Mouse (Mus musculus): Measurements from ENCODE around the gene Cdk14. TPM values are rescaled to one million over a fixed set of nuclear protein-coding genes. Genes with fewer than 3 reads are reported as not detected.

The Cdk14 gene
- total RNA-seq, 1 experiment from 2014 or later, result 43.7 TPM

DNA sequence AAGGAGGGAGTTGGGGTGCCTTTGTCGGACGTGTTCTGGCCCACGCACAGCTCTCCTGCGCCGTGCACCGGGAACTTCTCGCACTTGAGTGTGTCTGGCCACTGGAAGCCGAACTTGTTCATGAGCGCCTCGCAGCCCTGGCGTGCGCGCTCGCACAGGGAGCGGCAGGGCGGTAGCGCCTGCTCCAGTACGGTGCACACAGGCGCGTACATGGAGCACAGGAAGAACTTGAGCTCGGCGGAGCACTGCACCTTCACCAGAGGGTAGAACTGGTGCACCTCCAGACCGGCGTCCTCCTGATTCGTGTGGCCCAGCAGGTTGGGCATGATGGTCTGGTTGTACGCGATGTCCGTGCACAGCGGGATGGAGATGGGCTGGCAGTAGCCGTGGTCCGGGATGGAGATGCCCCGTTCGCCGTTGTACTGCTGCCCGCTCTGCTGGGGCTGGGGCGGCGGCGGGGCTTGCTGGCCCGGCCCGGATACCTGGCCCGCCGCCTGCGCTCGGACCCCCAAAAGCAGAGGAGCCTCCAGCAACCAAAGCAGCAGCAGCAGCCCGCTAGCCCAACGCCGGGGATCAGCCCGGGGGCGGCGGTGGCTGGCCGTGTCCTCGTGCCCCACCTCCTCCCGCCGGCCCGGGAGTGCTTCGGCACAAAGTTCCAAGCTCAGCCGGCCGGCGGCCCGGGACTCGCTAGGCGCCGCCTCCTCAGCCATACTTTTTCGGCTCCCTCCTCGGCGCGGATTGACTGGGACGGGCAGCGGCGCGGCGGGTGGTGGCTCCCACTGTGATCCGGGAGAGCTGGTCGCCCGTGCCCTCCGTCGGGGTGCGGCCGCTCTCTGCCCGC, 663.0 kb downstream of the Cdk14 start:
- ATAC-seq (replicated peaks; ENCODE audit: insufficient number of reproducible peaks, low FRiP score, low TSS enrichment, poor library complexity, severe bottlenecking), result no peak

DNA sequence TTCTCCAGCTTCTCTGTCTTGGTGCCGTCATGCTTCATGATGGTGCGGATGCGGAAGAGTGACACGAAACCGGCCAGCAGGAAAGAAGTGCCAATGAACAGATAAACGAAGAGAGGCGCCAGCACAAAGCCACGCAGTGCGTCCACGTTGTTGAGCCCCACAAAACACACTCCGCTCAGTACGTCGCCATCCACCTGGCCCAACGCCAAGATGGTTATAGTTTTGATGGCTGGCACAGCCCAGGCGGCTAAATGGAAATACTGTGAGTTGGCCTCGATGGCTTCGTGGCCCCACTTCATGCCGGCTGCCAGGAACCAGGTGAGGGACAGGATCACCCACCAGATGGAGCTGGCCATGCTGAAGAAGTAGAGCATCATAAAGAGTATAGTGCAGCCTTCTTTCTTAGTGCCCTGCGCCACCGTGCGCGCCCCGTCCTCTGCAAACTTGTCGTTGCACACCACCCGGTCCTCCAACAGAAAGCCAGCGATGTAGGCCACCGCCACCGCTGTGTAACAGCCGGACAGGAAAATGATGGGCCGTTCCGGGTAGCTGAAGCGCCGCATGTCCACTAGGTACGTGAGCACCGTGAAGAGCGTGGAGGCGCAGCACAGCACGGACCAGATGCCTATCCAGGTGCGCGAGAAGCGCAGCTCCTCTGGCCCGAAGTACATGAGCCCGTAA, 664.0 kb downstream of the Cdk14 start:
- ATAC-seq (replicated peaks; ENCODE audit: insufficient number of reproducible peaks, low FRiP score, low TSS enrichment, poor library complexity, severe bottlenecking), result no peak

DNA sequence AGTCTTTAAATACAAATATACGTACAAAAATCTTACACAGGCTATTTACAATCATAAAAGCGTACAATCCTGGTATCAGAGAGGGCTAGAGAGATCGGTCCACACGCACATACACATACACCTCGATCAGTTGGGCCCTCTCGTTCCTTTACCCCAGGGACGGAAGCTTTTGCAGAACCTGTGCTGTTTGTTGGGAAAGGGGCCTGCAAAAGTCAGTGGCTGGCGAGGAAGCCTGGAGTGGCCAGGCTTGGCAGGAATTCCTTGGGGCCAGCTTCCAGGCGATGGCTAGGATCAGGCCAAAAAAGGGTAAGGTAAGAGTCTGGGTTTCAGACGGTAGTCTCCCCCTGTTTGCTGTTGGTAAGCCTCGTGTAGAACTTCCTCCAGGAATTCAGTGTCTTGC, 664.8 kb downstream of the Cdk14 start:
- no peak for ATAC-seq (replicated peaks; ENCODE audit: insufficient number of reproducible peaks, low FRiP score, low TSS enrichment, poor library complexity, severe bottlenecking)

DNA sequence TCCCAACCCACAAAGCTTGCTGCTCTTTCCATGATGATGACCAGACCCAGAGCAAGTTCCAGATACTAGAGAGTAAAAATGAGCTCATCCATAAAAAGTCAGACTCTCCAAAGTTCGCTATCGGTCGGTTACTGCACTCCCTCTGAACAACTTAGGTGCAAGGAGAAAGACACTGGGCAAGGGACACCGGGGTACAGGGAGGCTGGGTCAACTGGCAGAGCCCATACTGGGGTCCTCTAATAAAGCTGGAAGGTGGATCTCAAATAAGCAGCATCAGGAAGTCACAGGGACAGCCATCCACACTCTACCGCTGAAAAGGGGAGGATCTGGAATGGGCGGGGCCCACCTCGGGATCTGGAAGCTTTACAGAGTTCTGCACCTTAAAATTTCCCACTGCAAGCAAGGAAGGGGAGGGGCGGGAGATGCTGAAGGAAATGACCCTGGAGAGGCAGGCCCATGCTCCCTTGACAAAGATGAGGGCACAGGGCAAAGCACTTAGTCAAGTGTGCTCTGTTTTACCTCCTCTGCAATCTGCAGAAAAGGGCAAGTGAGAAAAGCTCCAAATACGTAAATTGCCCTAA, 665.3 kb downstream of the Cdk14 start:
- no peak for ATAC-seq (replicated peaks; ENCODE audit: insufficient number of reproducible peaks, low FRiP score, low TSS enrichment, poor library complexity, severe bottlenecking)

Other genes with a start within 250 kb of the Cdk14 start
- gene 1700015F17Rik, start 58.8 kb upstream of the Cdk14 start, total RNA-seq (2017), result not detected in 3 replicates
- gene Cldn12, start 94.6 kb upstream of the Cdk14 start, total RNA-seq (2017), result 1.6 to 2.1 TPM (median 2.0 TPM) in 3 replicates
- 9.5 to 19.4 TPM (median 17.9 TPM) in 3 replicates for gene Gtpbp10, start 139.2 kb upstream of the Cdk14 start, total RNA-seq (2017)
- not detected in 3 replicates for gene Gm8773, start 153.5 kb upstream of the Cdk14 start, total RNA-seq (2017)
- 3.4 to 3.6 TPM in 2 of 3 replicates, not detected in the other for gene Cfap69, start 243.9 kb upstream of the Cdk14 start, total RNA-seq (2017)